Mouse (Mus musculus): ENCODE data around the gene Ptprn2. TPM values are rescaled to one million over a fixed set of nuclear protein-coding genes. Genes with fewer than 3 reads are reported as not detected.

The Ptprn2 gene
- total RNA-seq, 2 experiments from 2014 or later, result not detected

GRCm38 (mm10) chr12:116585001-116585400 is 99.5 kb downstream of the Ptprn2 start:
- no peak for DNase-seq (ENCODE audit: low spot score)
- intact Hi-C loops (cut with DNase I), result no loop called here

GRCm38 (mm10) chr12:116586167-116586566 is 100.6 kb downstream of the Ptprn2 start:
- DNase-seq (ENCODE audit: low spot score), result no peak
- intact Hi-C loops (cut with DNase I), result no loop called here

GRCm38 (mm10) chr12:116587548-116587947 is 102.0 kb downstream of the Ptprn2 start:
- intact Hi-C loops (cut with DNase I), result no loop called here
- no peak for DNase-seq (ENCODE audit: low spot score)

- DNase-seq (ENCODE audit: low spot score), result no peak
- intact Hi-C loops (cut with DNase I), result no loop called here
These were observed 104.6 kb downstream of the Ptprn2 start for GRCm38 (mm10) chr12:116590076-116590475.

GRCm38 (mm10) chr12:116594457-116594856 is 108.9 kb downstream of the Ptprn2 start:
- no peak for DNase-seq (ENCODE audit: low spot score)
- intact Hi-C loops (cut with DNase I), result no loop called here

- intact Hi-C loops (cut with DNase I), result no loop called here
- no peak for DNase-seq (ENCODE audit: low spot score)
These were observed 109.5 kb downstream of the Ptprn2 start for GRCm38 (mm10) chr12:116594866-116595610.

GRCm38 (mm10) chr12:116595727-116596126 is 110.2 kb downstream of the Ptprn2 start:
- DNase-seq (ENCODE audit: low spot score), result no peak
- intact Hi-C loops (cut with DNase I), result no loop called here

- DNase-seq (ENCODE audit: low spot score), result no peak
- intact Hi-C loops (cut with DNase I), result no loop called here
These were observed 111.5 kb downstream of the Ptprn2 start for GRCm38 (mm10) chr12:116596993-116597392.

- intact Hi-C loops (cut with DNase I), result no loop called here
- DNase-seq (ENCODE audit: low spot score), result no peak
These were observed 112.2 kb downstream of the Ptprn2 start for GRCm38 (mm10) chr12:116597670-116598069.

- intact Hi-C loops (cut with DNase I), result no loop called here
- no peak for DNase-seq (ENCODE audit: low spot score)
These were observed 112.8 kb downstream of the Ptprn2 start for GRCm38 (mm10) chr12:116598123-116599005.

- no peak for DNase-seq (ENCODE audit: low spot score)
These were observed 114.0 kb downstream of the Ptprn2 start for GRCm38 (mm10) chr12:116599537-116599936.

GRCm38 (mm10) chr12:116600054-116600453 is 114.5 kb downstream of the Ptprn2 start:
- no peak for DNase-seq (ENCODE audit: low spot score)
- intact Hi-C loops (cut with DNase I), result no loop called here

More at GRCm38 (mm10) chr12:116599537-116599936, 114.0 kb downstream of the Ptprn2 start:
- intact Hi-C loops (cut with DNase I), result no loop called here

GRCm38 (mm10) chr12:116601395-116601794 is 115.9 kb downstream of the Ptprn2 start:
- no peak for DNase-seq (ENCODE audit: low spot score)
- intact Hi-C loops (cut with DNase I), result no loop called here

- no peak for DNase-seq (ENCODE audit: low spot score)
- intact Hi-C loops (cut with DNase I), result no loop called here
These were observed 116.4 kb downstream of the Ptprn2 start for GRCm38 (mm10) chr12:116601921-116602320.

- intact Hi-C loops (cut with DNase I), result loop anchor here (5.0 kb wide), 1 partner anchor 256 kb away; no protein-coding TSS in a partner anchor
These were observed 123.1 kb downstream of the Ptprn2 start for GRCm38 (mm10) chr12:116608598-116608997.

GRCm38 (mm10) chr12:116619868-116620267 is 134.3 kb downstream of the Ptprn2 start:
- DNase-seq (ENCODE audit: low spot score), result peak; percentile 4
- intact Hi-C loops (cut with DNase I), result loop anchor here (1.0 to 10.0 kb wide), 4 partner anchors 195 to 735 kb away; no protein-coding TSS in a partner anchor

More at GRCm38 (mm10) chr12:116608598-116608997, 123.1 kb downstream of the Ptprn2 start:
- no peak for DNase-seq (ENCODE audit: low spot score)

GRCm38 (mm10) chr12:116620299-116620698 is 134.8 kb downstream of the Ptprn2 start:
- intact Hi-C loops (cut with DNase I), result loop anchor here (1.0 to 10.0 kb wide), 2 partner anchors 385 to 735 kb away; no protein-coding TSS in a partner anchor
- DNase-seq (ENCODE audit: low spot score), result no peak

- intact Hi-C loops (cut with DNase I), result loop anchor here (10.0 kb wide), 1 partner anchor 733 kb away; no protein-coding TSS in a partner anchor
- no peak for DNase-seq (ENCODE audit: low spot score)
These were observed 136.0 kb downstream of the Ptprn2 start for GRCm38 (mm10) chr12:116621325-116622040.

GRCm38 (mm10) chr12:116622665-116623387 is 137.3 kb downstream of the Ptprn2 start:
- no peak for DNase-seq (ENCODE audit: low spot score)
- intact Hi-C loops (cut with DNase I), result loop anchor here (10.0 kb wide), 1 partner anchor 732 kb away; no protein-coding TSS in a partner anchor
